Mouse (Mus musculus) layer of hippocampus, adult 9-11 months (tissue): ENCODE measurements at regions not wholly inside any gene's neighbourhood (a gene's known extent, or its start where the extent isn't known, plus 50 kb on each side); places are given as distances from the start of the nearest gene placed in this dataset.
"Not testable (repeated sequence)": the region's sequence is repeated elsewhere in the genome, so short reads cannot be mapped to it uniquely, and the experiment has no call there.

ENCODE experiments used
- DNase-seq: peaks from one replicate; pipeline ENCODE4 v3.0.0; 2022

DNA sequence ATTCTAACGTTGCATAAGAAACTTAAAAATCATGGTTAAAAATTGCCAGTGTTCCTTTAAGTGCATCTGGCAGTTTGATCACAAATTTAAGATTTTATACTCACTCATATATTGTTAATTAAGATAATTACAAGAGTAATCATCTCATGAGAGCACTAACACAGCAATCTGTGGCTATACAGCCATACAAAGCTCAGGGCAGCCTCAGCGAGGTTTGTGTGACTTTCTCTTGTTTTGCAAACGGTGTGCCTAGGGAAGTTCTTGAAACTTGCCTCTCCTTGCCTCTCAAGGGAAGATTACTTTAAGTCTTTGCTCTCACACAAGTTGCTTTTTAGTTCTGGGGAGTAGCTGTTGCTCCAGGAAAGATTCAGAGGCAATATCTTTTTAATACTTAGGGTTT is 58.1 kb upstream of the Slc1a4 start:
- DNase-seq: no peak

DNA sequence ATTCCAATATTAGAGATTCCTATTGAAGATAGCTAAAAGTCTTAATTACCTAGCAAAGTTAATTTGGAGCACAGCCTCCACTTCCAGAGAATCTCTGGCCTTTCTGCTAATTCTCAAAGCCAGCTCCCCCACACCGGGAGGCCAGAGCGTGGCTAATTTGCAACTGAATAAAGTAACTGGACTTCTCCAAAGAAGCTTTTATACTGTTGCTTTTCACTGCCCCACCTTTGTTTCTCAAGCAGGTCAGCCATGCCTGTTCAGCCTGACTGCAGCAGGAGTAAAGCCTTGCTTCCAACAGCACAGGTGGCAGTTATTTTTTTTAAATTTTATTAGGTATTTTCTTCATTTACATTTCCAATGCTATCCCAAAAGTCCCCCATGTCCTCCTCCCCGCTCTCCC is 60.8 kb upstream of the Slc1a4 start:
- DNase-seq: not testable (repeated sequence)

DNA sequence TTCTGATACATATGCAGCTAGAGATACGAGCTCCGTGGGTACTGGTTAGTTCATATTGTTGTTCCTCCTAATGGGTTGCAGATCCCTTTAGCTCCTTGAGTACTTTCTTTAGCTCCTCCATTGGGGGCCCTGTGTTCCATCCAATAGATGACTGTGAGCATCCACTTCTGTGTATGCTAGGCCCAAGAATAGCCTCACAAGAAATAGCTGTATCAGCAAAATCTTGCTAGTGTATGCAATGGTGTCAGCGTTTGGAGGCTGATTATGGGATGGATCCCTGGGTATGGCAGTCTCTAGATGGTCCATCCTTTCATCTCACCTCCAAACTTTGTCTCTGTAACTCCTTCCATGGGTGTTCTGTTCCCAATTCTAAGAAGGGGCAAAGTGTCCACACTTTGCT is 61.3 kb upstream of the Slc1a4 start:
- DNase-seq: not testable (repeated sequence)

DNA sequence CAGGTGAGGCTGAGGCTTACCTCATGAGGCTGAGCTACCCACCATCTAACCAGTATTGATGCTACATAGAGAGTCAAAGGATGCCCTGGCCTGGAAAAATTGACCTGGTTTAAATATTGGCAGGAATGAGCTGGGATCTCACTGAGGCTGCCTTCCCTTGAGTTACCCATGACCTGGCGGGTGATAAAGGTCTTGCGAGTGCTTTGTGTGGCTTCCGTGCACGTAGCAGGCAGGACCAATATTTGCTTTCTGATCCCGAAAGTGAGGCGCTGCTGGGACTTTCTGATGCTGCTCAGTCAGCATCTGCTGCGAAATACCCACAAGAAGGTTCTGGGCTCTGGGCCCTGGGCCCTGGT is 63.3 kb upstream of the Slc1a4 start:
- no peak for DNase-seq

DNA sequence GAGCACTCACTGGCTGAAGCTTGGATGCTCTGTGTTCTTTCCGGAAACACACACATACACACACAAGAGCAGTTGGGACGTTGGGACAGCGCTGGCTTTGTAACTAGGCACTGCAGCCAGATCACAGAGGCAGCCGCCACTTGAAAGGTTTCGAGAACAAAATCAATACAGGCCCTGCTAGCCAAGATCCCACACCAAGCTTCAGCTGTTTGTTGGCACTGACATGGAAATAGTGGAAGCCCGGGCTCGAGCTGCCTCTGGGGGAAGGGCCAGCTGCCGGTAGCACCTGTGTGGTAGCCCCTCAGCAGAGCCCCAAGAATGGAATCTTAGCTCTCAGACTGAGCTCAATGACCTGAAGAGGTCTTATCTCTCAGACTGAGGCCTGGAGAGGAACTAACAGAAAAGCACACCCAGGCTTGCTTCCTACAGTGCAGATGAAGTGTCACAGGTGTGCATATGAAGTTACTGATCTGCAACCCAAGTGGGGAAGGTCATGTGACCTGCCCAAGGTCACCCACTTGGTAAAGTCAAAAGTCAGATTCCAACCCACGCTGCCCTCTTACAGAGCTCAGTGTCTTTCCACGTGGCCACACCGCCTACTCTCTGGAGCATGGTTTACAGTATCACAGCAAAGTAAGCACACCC is 63.8 kb upstream of the Slc1a4 start:
- peak; percentile 65 for DNase-seq

DNA sequence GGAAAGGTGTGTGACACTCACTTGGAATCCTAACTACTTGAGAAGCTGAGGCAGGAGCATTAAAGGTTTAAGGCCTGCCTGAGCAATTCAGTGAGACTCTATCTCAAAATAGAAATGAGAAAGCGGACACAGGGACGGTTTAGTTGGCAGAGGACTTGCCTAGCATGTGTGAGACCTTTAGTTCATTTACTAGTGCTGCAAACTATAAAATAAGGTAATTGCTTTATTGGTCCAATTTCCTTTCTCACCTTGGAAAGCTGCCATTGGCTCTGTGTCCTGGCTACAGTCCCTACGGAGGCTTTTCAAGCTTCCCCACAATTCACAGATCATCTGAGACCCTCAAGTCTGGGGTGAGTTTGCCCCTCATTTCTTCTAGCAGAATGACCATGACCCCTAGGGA is 64.4 kb upstream of the Slc1a4 start:
- no peak for DNase-seq

DNA sequence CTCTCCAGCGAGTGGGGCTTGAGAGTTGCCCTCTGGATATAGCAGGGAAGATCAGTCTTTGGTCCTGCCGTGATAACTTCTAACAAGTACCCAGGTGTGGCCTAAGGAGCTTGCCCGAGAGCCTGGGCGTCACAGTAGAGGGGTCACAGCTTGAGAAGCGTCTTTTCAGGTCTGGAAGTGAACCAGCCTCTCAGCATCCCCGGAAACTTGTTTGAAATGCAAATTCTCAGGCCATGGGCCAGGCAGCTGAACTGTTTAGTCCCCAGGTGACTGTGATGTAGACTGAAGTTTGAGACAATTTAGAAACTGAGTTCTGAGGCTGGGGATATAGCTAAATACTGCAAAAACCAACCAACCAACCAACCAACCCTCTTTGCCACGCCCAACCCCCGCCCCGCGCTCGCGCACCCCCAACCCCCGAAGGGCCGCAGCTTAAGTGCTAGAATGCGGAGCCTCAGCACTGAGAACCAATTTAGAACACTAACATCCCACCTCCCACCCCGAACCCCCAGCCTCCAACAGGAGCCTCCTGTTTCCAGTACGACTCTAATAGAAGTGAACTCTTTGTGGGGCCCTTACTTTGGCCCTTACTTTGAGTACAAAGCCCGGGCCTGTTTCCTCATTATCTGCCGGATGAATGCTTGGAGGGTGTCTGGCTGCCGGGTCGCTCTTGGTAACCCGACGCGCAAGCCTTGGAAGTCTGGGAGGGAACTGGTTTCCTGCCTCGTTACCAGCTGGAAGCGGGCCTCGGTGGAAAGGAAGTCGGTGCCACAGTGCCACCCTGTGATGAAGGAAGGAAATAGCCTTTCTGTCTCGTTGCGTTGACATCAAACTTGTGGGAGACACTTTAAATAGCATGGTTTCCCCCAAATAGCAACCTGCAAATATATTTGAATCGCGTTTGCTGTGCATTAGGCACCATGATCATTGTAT is 68.1 kb upstream of the Slc1a4 start:
- peak; percentile 71 for DNase-seq

DNA sequence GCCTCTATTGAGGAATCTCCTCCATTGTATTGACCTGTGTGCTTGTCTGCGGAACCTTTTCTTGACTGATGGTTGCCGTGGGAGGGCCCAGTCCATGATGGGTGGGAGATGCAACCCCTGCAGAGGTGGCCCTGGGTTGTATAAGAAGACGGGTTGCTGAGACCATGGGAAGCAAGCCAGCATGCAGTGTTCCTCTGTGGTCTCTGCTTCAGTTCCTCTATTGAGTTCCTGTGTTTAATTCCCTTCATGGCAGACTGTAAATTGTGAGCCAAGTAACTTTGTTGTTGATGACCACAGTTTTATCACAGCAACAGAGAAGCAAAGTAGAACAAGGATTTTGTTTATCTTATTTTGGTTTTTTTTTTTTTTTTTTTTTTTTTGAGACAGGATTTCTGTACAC is 70.9 kb upstream of the Slc1a4 start:
- no peak for DNase-seq

DNA sequence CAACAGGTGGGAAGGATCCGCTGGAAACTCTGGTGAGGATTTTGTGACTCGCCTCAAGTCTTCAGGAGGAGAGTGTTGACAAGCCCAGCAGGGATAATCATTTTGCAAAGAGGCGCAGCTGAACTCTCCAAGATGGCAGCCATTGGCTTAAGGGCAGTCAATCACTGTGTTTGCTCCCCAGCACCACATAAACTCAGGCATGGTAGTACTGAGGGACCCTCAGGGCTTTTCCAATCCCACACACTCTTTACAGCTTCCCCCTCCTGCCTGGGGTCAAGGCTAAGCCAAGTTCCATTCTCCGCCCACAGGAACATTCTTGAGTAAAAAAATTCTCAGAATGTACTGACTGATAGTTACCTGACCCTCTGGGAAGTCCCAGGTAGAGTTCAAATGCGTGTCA is 72.0 kb upstream of the Slc1a4 start:
- DNase-seq: no peak

DNA sequence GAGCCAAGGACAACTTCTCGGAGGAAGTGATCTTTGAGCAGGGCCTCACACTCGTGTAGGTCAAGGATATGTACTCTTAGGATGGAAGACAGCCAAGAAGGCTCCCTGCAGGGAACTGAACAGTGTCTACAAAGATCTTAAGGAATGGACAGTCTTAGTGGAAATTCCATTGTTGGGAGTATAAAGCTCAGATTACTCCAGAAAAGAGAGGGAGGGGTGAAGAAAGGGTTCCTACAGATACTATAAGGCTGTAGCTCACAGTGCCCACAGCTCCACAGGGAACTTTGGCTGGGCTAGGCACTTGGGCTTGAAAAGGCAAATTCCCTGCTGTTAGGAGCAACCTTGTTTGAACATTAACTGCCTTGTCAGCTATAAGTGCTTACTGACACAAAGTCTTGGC is 85.6 kb upstream of the Slc1a4 start:
- no peak for DNase-seq

DNA sequence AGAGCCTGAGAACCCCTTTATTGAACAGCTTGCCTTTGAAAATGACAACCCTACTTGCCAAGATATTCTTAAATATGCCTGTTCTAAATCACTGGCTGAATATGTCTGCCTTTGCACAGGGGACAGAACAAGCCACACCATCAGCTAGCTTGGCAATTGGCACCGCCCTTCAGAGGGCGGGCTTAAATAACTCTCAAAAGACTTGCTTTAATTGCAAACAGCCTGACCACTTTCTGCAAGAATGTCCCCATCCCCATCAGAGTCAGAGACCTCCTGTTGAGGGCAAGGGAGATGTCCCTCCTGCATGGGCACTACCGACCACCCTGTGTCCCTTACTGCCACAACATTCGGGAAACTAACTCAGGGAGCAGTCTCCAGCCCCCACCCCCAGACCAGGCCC is 88.4 kb upstream of the Slc1a4 start:
- DNase-seq: no peak

DNA sequence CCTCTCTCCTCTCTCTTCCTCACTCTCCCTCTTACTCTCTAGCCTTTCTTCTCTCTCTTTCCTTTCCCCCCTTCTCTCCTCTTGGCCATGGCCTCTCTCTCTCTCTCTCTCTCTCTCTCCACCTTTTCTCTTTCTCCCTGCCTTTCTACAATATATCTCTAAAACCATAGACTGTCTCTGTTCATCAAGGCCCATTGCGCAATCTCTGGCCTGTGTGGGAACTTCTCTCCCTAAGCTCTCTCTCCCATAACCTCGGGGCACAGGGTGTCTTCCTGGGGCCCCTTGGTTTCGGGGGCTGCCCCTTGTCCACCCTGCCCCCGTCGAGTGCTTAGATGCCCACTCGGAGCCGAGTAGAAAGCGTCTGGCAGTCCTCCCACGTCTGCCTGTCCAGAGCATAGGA is 103.5 kb upstream of the Slc1a4 start:
- DNase-seq: no peak

DNA sequence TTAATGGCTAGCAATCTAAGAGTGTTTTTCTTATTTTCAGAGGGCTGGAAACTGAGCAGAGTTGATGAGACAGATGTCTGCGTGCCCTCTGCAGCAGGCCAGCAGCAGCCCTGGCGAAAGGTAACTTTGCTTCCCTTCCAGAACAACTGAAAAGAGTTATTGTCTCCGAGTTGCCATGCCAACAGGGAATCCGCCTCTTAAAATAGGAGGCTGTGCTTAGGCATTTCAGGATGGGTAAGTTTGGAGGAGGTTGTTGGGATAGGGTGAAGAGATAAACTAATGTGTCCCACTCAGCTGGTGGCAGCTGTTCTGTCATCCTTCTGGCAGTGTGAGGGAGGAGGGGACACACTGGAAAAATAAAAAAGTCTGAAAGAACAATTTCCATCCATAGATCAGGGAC is 100.6 kb upstream of the Sertad2 start:
- DNase-seq: no peak

DNA sequence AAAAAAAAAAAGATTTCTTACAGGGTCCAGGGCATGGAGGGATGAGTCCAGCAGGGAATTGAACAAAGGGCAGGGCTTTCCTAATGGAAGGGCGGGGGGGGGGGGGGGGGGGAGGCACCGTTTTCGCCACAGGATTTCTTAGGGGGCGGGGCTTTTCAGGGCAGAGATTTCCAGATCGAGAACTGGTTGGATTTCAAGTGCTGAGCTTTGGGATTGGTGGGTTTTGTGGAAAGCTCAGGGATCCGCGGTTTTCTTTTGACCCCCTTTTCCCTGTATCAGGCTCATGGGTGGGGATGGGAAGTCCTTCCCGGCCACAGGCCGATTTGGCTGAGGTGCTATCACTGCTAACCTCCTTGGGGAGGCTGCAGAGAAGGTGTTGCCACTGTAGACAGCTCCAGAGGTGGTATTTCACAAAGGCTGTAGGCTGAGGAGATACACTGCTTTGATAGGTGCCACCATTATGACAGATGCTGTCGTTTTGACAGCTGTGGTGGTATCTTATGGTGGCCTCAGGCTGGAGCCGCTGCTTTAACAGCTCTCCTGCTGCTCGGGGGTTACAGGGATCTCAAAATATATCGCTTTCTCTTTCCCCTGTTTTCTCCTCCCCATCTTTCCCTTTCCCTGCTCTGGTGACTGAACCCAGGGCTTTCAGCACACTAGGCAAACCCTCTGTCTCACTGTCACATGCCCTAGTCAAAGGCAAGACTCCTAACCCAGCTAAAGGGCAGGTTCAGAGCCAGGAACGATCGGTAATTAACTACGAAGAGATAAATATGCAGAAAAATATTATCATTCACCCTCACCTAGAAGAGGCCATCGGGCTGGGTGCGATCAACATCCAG is 97.8 kb upstream of the Sertad2 start:
- no peak for DNase-seq

DNA sequence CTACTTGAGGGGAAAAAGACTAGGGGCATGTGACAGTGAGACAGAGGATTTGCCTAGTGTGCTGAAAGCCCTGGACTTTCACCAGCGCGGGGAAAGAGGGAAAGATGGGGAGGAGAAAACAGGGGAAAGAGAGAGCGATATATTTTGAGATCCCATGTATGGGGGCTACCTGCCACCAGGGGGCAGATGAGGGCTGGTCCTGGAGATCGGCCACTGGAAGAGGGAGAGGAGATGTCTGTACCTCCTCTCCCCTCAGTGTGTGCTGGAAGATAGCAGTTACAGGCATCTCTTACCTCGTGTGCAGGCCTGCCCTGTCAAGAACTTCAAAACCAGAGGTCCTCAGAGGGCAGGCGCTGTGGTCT is 97.2 kb upstream of the Sertad2 start:
- DNase-seq: peak; percentile 45

DNA sequence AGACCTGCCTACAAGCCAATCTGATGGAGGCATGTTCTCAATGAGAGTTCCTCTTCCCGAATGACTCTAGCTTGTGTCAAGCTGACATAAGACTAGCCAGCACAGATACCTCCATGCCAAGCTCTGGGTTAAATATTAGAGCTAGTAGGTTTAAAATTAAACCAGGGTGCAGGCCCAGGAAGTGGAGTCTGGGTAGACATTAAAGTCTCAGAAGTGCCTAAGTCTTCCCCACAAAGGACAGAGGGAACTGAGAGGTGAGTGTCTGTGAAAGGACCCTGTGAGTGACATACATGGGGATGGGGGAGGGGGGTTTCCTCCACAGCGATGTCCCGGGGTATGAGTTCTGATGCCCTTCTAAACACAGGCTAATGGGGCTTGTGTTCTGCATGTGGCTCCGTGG is 90.2 kb upstream of the Sertad2 start:
- no peak for DNase-seq

DNA sequence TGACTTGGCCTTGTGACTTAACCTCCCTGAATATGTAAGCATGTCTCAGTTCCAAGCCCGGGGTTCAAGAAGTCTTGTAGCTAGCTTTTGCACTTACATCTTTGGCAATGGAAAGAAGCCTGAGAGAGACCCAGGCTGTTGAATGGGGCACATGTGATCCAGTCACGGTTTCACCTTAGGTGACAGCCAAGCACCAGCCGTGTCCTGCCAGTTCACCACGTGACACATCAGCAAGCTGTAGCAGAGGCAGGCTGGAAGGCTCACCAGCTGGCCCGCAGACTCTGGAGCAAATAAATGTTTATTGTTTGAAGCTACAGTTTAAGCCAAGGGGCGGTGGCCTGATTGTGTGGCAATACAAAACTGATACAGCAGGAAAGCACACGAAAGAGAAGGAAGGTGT is 89.3 kb upstream of the Sertad2 start:
- no peak for DNase-seq

DNA sequence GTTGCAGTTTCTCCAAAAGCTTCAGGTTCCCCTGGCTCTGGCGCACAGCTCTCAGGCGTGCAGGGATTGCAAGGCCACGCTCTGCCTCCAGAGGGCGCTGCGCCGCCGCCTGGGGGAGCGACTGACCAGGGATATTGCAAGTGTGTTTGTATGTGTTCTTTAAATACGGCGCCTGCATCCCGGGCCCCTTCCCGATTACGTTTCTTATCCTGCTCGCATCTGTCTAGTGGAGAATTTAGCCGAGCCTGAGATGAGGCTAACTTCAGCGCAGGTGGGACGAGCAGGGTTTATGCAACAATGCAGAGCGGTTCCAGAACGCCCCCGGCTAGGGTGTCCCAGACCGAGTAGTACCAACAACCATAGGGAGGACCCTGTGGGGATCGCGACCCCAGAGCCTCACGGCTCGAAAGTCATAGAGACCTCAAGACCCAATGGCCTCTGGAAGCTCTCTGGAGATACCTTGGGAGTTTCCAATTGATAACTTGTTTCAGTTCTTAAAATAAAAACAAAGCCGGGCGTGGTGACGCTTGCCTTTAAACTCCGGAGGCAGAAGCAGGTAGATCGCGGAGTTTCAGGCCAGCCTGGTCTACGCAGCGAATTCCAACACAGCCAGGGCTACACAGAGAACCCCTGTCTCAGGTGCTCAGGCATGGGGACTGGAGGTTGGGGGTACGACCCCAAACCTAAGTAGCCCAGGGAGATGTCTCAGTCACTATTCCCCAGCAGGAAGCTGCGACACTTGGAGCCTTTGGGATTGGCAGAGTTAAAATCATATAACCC is 87.8 kb upstream of the Sertad2 start:
- DNase-seq: peak; percentile 59

DNA sequence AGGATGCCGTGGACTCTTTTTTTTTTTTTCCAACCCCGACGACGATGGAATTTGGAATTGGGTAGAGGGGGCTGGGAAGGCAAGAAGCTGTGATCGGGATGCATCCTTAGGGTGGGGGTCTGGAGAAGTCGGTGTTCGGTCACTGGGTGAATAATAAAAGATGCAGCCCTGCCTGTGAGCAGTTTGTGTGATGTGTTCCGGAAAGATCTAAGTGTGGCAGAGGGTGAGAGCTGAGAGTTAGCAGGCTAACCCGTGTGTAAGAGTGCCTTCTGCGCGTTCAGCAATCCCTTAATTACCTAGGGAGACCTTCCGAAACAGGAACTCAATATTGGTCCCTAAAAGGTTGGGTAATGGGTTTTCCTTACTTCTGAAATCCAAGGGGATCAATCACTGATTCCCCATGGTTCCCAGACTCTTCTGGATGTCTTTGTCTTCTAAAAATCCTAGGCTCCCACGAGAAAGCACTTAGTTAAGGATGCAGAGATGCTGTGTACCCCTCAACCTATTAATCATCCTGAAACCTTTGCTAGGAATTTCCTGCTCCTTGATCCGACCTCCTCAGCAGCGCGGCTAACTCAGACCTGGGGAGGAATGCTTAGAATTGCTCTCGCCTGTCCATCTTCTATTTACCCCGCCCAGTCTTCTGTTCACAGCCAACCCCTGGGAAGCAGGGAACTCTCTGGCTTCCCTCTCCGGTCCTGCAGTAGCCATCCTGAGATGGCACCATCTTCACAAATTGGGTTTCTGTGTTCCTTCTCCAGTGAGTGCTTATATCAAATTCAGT is 87.0 kb upstream of the Sertad2 start:
- no peak for DNase-seq

DNA sequence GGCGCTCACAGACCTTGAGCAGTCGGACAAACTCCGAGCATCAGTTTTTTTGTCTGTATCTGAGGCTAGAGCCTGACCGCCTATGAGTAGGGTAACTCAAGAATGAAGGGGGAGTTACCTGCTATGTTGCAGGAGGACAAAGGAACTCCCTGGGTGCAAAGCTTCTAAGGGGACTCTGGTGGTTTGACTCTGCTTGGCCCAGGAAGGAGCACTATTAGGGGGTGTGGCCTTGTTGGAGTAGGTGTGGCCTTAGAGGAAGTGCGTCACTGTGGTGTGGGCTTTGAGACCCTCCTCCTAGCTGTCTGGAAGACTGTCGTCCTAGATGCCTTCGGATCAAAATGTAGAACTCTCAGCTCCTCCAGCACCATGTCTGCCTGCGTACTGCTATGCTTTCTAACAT is 83.9 kb upstream of the Sertad2 start:
- no peak for DNase-seq

DNA sequence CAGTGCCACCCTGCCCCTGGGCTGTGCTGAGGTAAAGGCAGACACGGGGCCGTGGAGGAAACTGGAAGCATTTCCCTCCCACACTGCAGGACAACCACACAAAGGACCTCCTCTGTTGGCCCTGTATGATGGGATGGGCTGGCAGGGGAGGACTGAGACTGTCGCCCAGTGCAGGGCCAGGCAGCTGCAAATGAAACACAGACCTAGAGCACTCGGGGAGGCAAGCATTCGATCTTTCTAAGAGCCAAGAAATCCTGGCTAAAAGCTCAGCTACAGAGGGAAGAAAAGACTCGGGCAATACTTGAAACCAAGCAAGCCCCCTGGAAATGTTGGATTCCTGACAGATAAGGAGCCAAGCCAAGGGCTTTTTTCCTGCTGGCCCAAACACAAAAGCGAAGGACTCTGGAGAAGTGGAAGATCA is 82.5 kb upstream of the Sertad2 start:
- peak; percentile 45 for DNase-seq

DNA sequence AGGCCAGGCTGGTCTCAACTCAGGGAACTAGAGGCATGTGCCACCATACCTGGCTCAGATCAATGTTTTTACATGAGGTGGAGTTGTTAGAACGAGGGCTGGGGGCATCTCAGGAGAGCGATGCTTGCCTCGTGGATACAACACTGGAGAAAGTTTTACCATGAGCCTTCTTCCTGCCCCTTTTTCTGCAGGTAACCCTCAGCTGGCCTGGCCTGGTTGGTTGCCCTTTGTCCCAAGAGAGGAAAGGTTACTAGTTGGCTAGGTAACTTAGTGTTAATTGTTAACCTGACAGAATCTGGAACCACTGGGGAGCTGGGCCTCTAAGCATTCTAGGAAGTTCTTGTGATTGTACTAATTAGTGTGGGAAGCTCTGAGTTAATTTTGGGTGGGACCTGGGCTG is 81.0 kb upstream of the Sertad2 start:
- DNase-seq: no peak
